Mouse (Mus musculus): Measurements from ENCODE around the gene Opalin. TPM values are rescaled to one million over a fixed set of nuclear protein-coding genes. Genes with fewer than 3 reads are reported as not detected.
A peak's percentile ranks its signal among the peaks of the same experiment; 100 is the strongest.

Gene Opalin
- polyA plus RNA-seq (2015; fragmentation: Nextera tagmentation; extraction: Ambion mirVana), result not detected in 2 replicates

DNA sequence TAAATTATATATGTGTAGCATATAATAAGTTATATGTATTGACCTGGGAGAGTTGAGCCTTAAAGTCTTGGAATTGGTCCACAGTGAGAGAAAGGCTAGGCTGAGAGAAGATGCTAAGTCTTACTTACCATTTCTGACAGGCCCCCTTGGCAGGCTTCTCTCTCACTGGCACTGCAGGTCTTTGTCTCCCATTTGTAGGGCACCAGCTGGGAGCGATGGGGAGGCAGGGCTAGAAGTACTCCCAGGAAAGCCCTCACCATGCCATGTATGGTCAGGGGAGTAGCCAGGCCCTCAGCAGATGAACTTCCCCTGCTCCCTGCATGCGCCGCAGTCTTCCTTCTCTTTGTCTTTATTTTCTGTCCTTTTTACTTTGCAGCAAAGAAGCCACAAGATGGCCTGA lies at the start of gene Opalin:
Gene Opalin (minus strand): TSS at position 208 of the 400 bp plus-strand sequence.
- no peaks in the 10 kb centered on the region for H3K9me3 ChIP-seq (ENCODE audit: control insufficient read depth, low read length)
- H3K4me1 ChIP-seq (replicated peaks; ENCODE audit: control insufficient read depth, insufficient read depth, low read length), result peaks cover 6% of the 10 kb centered on the region
- WGBS, result 80% methylated on average over 3 of the region's 3 CpGs
- no peak within 1 kb of the TSS for H3K9ac ChIP-seq (replicated peaks; ENCODE audit: low read depth, low read length)
- no peak within 1 kb of the TSS for H3K27ac ChIP-seq (ENCODE audit: low read length)
- no peak for ATAC-seq
- H3K4me2 ChIP-seq (ENCODE audit: low read length), result no peak within 1 kb of the TSS
- no peak within 1 kb of the TSS for H3K4me3 ChIP-seq (replicated peaks; ENCODE audit: low read length)
- H3K36me3 ChIP-seq (ENCODE audit: control insufficient read depth, insufficient read depth), result no peaks in the 10 kb centered on the region
- no peaks in the 10 kb centered on the region for H3K27me3 ChIP-seq (replicated peaks; ENCODE audit: control insufficient read depth, insufficient read depth, low read length)

DNA sequence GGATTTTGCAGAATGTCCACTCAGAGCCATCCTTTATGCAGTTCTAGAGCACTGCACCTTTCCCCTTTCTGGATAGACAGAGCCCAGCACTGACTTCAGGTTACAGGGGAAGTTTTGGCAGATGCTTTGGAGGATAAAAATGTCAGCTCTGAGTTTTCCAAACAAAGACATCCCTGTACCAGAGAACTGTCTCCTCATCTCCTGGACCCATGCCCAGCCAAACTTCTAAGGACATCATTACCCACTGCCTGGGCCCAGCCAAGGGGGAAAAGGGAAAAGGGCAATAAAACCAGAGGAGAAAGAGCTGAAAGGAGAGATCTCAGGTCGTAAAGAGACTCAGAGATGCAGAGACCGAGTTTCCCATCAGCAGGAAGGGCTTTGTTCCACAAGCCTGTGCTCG lies 46.1 kb upstream of the Opalin start:
- Histone ChIP-seq H3K4me2 (ENCODE audit: low read length) (no peak overlapping the region), H3K4me1 (replicated peaks; ENCODE audit: control insufficient read depth, insufficient read depth, low read length) (0 out of 2 replicates have a peak, but pooled peaks cover 2% of the 10 kb centered on the region), H3K27ac (ENCODE audit: low read length) (no peak overlapping the region), H3K27me3 (replicated peaks; ENCODE audit: control insufficient read depth, insufficient read depth, low read length) (no peaks in the 10 kb centered on the region; the same call in 1 of the 2 replicates), H3K36me3 (ENCODE audit: control insufficient read depth, insufficient read depth) (no peaks in the 10 kb centered on the region), H3K9me3 (ENCODE audit: control insufficient read depth, low read length) (no peaks in the 10 kb centered on the region), H3K9ac (replicated peaks; ENCODE audit: low read depth, low read length) (no peak overlapping the region), H3K4me3 (replicated peaks; ENCODE audit: low read length) (no peak overlapping the region)
- ATAC-seq, result no peak
- 17% methylated on average over 3 of the region's 3 CpGs for WGBS

DNA sequence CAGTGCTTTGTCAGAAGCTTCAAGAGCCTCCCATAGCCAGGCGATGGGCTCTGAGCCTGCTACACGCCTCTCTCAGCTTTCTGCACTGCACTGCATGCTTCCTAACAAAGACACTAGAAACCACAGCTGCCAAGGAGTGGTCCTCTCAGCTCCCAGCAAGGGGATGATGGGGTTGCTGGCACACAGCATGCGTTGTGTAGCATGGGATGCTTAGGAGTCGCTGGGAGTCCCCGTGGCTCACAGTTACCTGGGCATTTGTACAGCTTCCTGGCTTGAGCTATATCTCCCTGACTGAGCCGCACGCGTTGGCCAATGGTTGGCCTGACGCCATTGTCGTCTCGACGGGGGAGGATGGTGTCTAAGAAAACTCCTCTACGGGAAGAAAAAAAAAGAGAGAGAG lies 43.0 kb upstream of the Opalin start:
- Histone ChIP-seq H3K4me2 (ENCODE audit: low read length) (no peak overlapping the region), H3K4me3 (replicated peaks; ENCODE audit: low read length) (no peak overlapping the region), H3K9me3 (ENCODE audit: control insufficient read depth, low read length) (no peaks in the 10 kb centered on the region), H3K4me1 (replicated peaks; ENCODE audit: control insufficient read depth, insufficient read depth, low read length) (peaks cover 5% of the 10 kb centered on the region), H3K27ac (ENCODE audit: low read length) (no peak overlapping the region), H3K9ac (replicated peaks; ENCODE audit: low read depth, low read length) (no peak overlapping the region), H3K36me3 (ENCODE audit: control insufficient read depth, insufficient read depth) (no peaks in the 10 kb centered on the region), H3K27me3 (replicated peaks; ENCODE audit: control insufficient read depth, insufficient read depth, low read length) (no peaks in the 10 kb centered on the region; the same call in 1 of the 2 replicates)
- peak; percentile 62 for ATAC-seq
- WGBS, result 69% methylated on average over 13 of the region's 13 CpGs

DNA sequence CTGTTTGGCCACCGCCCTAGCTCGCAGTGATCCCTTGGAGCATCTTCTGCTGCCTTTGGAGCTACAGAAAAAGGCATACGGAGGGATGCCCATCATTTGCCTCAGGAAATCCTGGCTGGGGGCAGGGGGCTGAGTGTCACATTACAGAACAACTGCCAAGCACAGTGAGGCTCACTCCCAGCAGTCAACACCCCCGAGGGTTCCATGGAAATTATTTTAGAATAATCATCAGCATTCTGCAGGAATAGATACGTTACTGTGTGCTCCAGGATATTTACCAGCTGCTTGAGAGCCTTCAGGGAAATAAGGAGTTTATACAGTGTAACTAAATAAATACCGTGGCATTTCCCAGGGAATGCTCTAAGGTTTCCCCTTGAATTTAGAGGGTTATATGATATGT lies 41.4 kb upstream of the Opalin start:
- H3K4me2 ChIP-seq (ENCODE audit: low read length), result no peak overlapping the region
- 52% methylated on average over 6 of the region's 6 CpGs for WGBS
- peaks cover 17% of the 10 kb centered on the region for H3K4me1 ChIP-seq (replicated peaks; ENCODE audit: control insufficient read depth, insufficient read depth, low read length)
- no peak overlapping the region for H3K4me3 ChIP-seq (replicated peaks; ENCODE audit: low read length)
- H3K27me3 ChIP-seq (replicated peaks; ENCODE audit: control insufficient read depth, insufficient read depth, low read length), result no peaks in the 10 kb centered on the region; the same call in 1 of the 2 replicates
- no peaks in the 10 kb centered on the region for H3K9me3 ChIP-seq (ENCODE audit: control insufficient read depth, low read length)
- ATAC-seq, result no peak
- no peak overlapping the region for H3K9ac ChIP-seq (replicated peaks; ENCODE audit: low read depth, low read length)
- no peak overlapping the region for H3K27ac ChIP-seq (ENCODE audit: low read length)
- H3K36me3 ChIP-seq (ENCODE audit: control insufficient read depth, insufficient read depth), result no peaks in the 10 kb centered on the region

DNA sequence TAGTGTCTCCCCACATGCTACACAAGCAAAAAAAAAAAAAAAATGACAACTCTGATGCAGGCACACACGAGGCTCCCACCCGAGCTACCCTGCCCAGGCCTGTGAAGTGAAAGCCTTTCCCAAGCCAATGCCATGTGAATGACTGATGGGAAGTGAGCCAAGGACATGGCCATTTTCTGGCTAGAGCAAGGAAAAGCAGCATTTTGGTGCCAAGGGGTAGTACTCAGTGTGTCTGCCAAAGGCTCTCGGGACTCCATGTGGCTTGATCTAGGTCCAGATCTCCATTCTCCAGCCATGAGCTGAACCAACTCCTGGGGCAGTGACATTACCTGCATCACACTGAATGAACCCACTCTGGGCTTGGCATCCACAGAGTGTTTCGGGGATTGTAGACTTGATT lies 40.4 kb upstream of the Opalin start:
- Histone ChIP-seq H3K27me3 (replicated peaks; ENCODE audit: control insufficient read depth, insufficient read depth, low read length) (no peaks in the 10 kb centered on the region; the same call in 1 of the 2 replicates), H3K9ac (replicated peaks; ENCODE audit: low read depth, low read length) (no peak overlapping the region), H3K27ac (ENCODE audit: low read length) (no peak overlapping the region), H3K4me1 (replicated peaks; ENCODE audit: control insufficient read depth, insufficient read depth, low read length) (peaks cover 17% of the 10 kb centered on the region), H3K36me3 (ENCODE audit: control insufficient read depth, insufficient read depth) (no peaks in the 10 kb centered on the region), H3K9me3 (ENCODE audit: control insufficient read depth, low read length) (no peaks in the 10 kb centered on the region), H3K4me2 (ENCODE audit: low read length) (no peak overlapping the region), H3K4me3 (replicated peaks; ENCODE audit: low read length) (no peak overlapping the region)
- WGBS, result 38% methylated on average over 4 of the region's 4 CpGs
- ATAC-seq, result peak; percentile 35; the same call in 1 of the 2 replicates

DNA sequence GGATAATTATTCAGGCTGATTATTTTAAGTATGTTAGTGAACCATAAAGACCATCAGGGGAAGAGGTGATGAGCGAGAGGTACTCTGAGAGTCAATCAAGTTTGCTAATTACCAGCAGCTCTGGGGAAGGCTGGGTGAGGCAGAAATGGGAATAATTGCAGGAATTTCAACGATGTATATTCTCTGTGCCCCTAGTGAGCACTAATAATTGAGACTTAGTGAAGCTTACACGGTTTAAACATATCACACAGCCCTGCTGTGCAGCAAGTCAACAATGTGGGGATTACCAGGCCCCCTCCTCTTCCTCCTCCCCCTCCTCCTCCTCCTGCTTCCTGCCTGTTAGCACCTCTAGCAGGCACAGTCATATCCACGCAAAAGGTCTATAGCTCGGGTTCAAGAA lies 37.7 kb upstream of the Opalin start:
- H3K4me1 ChIP-seq (replicated peaks; ENCODE audit: control insufficient read depth, insufficient read depth, low read length), result peaks cover 23% of the 10 kb centered on the region
- no peaks in the 10 kb centered on the region for H3K36me3 ChIP-seq (ENCODE audit: control insufficient read depth, insufficient read depth)
- H3K9ac ChIP-seq (replicated peaks; ENCODE audit: low read depth, low read length), result no peak overlapping the region
- H3K9me3 ChIP-seq (ENCODE audit: control insufficient read depth, low read length), result no peaks in the 10 kb centered on the region
- H3K27ac ChIP-seq (ENCODE audit: low read length), result no peak overlapping the region
- no peaks in the 10 kb centered on the region; the same call in 1 of the 2 replicates for H3K27me3 ChIP-seq (replicated peaks; ENCODE audit: control insufficient read depth, insufficient read depth, low read length)
- WGBS, result 3% methylated on average over 5 of the region's 5 CpGs
- ATAC-seq, result peak; percentile 46; the same call in 1 of the 2 replicates
- no peak overlapping the region for H3K4me3 ChIP-seq (replicated peaks; ENCODE audit: low read length)
- H3K4me2 ChIP-seq (ENCODE audit: low read length), result no peak overlapping the region

DNA sequence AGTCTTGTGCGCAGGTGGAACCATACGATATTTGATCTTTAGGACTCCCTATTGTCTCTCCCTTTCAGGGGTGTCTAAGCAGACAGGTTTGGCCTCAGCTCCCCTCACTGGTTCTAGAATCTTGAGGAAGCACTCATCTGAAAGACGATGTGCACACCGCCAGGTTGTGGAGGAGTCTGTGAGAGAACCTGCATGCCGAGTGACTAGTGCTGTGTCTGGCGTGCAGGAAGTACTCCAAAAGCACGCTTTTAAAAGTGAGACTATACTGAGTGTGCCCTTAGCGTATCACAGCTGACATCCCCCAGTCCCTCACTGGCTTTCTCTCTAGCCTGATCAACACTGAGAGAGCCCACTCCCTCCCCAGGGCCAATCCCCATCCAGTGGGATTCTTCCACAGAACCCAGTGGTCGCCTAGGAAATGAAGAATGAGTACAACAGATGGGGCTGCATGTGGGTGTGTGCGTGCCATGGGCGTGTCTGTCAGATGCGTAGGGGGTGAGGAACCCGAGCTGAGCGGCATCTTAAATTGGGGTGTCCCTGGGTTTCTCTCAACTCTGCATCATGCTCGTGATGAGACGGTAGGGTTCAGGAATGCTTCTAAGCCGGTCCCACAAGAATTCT lies 37.1 kb upstream of the Opalin start:
- no peaks in the 10 kb centered on the region for H3K27me3 ChIP-seq (replicated peaks; ENCODE audit: control insufficient read depth, insufficient read depth, low read length)
- no peaks in the 10 kb centered on the region for H3K36me3 ChIP-seq (ENCODE audit: control insufficient read depth, insufficient read depth)
- H3K4me3 ChIP-seq (replicated peaks; ENCODE audit: low read length), result no peak overlapping the region
- 31% methylated on average over 17 of the region's 17 CpGs for whole genome bisulfite sequencing
- ATAC-seq, result peak; percentile 46; the same call in 1 of the 2 replicates
- H3K27ac ChIP-seq (ENCODE audit: low read length), result no peak overlapping the region
- no peak overlapping the region for H3K4me2 ChIP-seq (ENCODE audit: low read length)
- H3K9ac ChIP-seq (replicated peaks; ENCODE audit: low read depth, low read length), result no peak overlapping the region
- H3K4me1 ChIP-seq (replicated peaks; ENCODE audit: control insufficient read depth, insufficient read depth, low read length), result peaks cover 29% of the 10 kb centered on the region
- H3K9me3 ChIP-seq (ENCODE audit: control insufficient read depth, low read length), result no peaks in the 10 kb centered on the region

DNA sequence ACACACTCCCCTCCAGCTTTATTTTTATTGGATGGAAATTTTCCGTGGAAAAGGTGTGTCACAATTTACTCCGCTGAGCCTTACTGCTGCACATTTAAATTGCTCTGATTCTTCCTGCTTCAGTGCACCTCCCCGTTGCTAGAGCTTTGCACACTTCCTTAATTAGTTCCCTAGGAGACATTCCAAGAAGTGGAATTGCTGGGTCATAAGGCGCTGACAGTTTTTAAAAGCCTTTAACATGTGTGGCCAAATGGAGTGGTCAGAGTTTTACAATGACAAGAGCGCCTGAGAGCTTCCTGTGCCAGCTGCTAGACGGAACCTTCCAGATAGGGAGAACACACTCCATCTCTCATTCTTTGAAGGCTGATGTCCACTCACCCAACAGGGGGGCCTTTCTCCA lies 35.7 kb upstream of the Opalin start:
- Histone ChIP-seq H3K9ac (replicated peaks; ENCODE audit: low read depth, low read length) (no peak overlapping the region), H3K36me3 (ENCODE audit: control insufficient read depth, insufficient read depth) (no peaks in the 10 kb centered on the region), H3K4me1 (replicated peaks; ENCODE audit: control insufficient read depth, insufficient read depth, low read length) (peaks cover 32% of the 10 kb centered on the region), H3K27me3 (replicated peaks; ENCODE audit: control insufficient read depth, insufficient read depth, low read length) (no peaks in the 10 kb centered on the region), H3K9me3 (ENCODE audit: control insufficient read depth, low read length) (no peaks in the 10 kb centered on the region), H3K4me2 (ENCODE audit: low read length) (no peak overlapping the region), H3K27ac (ENCODE audit: low read length) (no peak overlapping the region), H3K4me3 (replicated peaks; ENCODE audit: low read length) (no peak overlapping the region)
- no peak for ATAC-seq
- WGBS, result 28% methylated on average over 6 of the region's 6 CpGs

DNA sequence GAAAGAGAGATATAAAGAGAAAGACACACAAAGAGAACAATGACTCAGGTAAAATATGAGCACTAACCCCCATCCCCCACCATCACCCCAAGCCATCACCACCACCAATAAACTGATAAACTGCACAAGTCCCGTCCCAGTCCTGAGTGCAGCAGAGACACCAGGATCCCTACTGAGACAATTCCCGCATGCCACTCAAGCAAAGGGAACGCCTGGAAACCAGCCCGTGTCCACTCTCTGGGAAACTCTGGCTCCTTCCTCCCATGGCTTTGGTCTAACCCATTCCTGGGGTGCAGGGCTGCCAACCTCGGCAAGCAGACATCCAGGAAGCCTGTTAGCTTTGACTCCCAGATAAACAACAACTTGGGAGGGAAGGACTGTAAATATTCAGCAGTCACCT lies 33.1 kb upstream of the Opalin start:
- Histone ChIP-seq H3K27ac (ENCODE audit: low read length) (no peak overlapping the region), H3K4me1 (replicated peaks; ENCODE audit: control insufficient read depth, insufficient read depth, low read length) (peaks cover 30% of the 10 kb centered on the region), H3K4me3 (replicated peaks; ENCODE audit: low read length) (no peak overlapping the region), H3K4me2 (ENCODE audit: low read length) (no peak overlapping the region), H3K9ac (replicated peaks; ENCODE audit: low read depth, low read length) (no peak overlapping the region), H3K9me3 (ENCODE audit: control insufficient read depth, low read length) (no peaks in the 10 kb centered on the region), H3K27me3 (replicated peaks; ENCODE audit: control insufficient read depth, insufficient read depth, low read length) (no peaks in the 10 kb centered on the region), H3K36me3 (ENCODE audit: control insufficient read depth, insufficient read depth) (no peaks in the 10 kb centered on the region)
- WGBS, result 27% methylated on average over 5 of the region's 5 CpGs
- ATAC-seq, result no peak

Data from forebrain, embryonic 16.5 days (tissue).